Mouse (Mus musculus) adrenal gland, postnatal 25 days (tissue): Measurements from ENCODE around the gene Bri3. TPM values are rescaled to one million over a fixed set of nuclear protein-coding genes. Genes with fewer than 3 reads are reported as not detected.
"Not testable (repeated sequence)": the region's sequence is repeated elsewhere in the genome, so short reads cannot be mapped to it uniquely, and the experiment has no call there.

Experiments used
- DNase-seq: peaks from one replicate; pipeline ENCODE4 v3.0.0; 2021; ENCODE audit warnings: mixed read lengths
- total RNA-seq: library from RNA; stranded (reverse); gene quantifications from 2 replicates; pipeline ENCODE4 v1.2.3, GENCODE M21; 2021

Gene Bri3
- total RNA-seq, 1 experiment from 2014 or later = 110 TPM

DNA sequence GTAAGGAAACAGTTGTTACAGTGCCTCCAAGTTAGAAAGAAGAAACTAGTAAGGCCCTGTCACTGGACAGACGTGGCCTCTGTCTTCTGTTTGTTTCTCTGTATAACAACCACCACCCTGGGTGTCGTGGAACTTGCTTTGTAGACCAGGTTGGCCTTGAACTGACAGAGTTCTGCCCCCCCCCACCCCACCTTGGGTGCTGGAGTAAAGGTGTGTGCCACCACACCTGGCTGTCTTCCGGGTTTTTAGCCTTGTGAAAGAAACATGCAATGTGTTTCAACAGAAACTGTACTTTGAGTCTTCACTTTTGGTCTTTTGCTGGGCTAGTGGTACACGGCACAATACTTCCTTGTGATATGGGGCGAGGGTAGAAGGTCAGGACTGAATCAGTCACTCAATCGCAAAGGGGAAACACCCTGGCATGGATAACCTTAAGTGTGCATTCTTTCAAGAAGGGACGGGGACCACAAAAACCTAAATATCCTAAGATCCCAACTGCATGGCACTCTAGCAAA, 51.9 kb downstream of the Bri3 start:
- DNase-seq = no peak

GRCm38 (mm10) chr5:144303071-144303470, 58.8 kb downstream of the Bri3 start:
- DNase-seq = no peak

GRCm38 (mm10) chr5:144308929-144309328, 64.7 kb downstream of the Bri3 start:
- no peak for DNase-seq

- DNase-seq = no peak
These were observed 67.9 kb downstream of the Bri3 start for GRCm38 (mm10) chr5:144312183-144312582.

DNA sequence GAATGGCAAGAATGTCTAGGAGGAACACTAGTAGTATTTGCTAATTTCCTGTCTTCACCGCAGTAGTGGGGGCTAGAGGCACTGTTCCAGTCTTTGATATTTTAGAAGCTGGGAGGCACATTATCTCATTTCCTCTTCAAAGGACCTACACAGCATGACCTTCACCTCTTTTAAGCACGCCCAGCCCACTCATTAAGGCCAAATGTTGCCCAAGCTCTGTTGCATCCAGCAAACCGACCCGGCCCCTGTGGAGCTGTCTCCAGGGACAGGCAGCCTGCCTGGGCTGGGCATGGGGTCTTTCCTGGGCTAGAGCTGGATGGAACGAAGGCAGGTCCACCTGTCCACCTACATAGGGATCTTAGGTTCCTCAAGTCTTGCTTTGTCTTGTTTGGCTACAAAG, 69.1 kb downstream of the Bri3 start:
- DNase-seq = peak; percentile 16

DNA sequence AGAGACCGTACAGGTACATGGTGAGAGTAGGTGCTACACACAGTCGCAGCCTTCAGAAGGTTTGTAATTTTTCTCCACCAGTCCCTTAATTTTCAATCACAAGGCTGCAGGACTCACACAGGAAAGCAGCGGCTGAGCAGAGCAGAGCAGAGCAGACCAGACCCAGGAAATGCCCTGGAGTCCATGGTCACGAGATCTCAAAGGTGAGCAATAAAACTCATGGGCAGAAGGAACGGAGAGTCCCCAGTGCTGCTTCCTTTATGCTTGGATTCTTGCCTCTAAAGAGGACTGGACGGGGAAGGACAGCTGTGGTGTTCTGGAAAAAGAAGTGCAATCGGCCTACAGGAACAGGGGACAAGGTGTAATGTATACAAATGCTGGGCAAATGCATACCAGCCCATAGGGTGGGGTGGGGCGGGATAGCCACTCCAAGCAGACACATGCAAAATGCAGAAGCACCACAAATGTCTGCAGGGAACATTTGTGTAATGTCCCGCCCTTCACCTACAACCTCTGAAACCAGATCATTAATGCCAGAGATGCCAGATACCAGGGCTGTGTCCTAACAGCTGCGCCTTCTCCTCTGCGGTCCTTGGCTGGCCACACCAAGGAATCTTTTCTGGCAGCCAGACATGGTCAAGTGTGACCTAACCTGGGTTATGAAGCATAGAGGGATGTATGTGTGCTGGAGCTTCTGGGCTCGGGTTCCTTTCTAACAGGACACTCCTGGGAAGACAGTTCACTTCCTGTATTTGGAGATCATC, 70.7 kb downstream of the Bri3 start:
- no peak for DNase-seq

DNA sequence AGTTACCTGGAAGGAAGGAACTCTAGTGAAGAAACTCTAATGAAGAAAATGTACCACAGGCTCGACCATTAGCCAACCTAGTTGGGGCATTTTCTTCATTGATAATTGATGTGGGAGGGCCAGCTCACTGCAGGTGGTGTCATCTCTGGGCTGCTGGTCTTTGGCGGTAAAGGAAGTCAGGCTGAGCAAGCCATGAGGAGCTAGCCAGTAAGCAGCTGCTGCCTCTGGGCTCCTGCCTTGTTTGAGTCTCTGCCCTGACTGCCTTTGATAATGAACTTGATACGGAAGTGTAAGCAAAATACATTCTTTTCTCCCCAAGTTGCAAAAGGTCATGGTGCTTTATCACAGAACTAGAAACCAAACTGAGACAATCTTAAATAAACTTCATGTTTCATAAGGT, 72.2 kb downstream of the Bri3 start:
- no peak for DNase-seq

DNA sequence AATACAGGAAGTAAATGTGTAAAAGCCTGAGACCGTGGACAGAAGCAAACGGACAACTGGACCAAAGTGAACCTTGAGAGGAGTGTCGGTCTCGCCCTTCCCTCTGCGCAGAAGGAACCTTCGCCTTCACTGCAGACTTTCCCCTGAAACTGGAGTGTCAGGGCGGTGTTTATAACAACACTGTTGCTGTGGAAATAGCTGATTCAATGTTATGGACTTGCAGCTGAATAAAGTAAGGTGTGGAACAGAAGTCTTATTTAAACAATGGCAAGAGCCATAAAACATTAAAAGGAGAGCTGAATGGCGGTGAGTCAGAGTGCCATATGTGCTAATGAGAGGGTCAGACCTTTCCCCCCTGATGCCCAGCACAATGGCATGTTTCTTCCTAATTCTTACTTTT, 73.2 kb downstream of the Bri3 start:
- DNase-seq = no peak

DNA sequence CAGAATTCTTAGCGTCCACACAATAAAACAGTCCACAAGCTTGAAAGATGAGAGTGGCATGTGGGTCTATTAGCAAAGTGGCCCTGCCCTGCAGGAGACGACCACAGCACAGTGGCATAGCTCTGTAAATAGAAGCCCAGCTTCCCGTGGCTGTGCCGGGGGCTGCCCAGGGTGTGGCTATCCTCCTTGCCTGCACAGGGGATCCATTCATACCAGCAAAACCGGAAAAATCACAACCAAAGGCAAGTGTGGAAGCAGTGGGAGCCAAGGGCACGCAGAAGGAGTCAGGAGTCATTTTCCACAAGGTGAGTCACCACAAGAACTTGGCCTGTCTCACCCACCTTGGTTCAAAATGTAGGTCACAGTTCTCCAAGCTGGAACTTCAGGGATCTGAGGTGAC, 74.0 kb downstream of the Bri3 start:
- no peak for DNase-seq

GRCm38 (mm10) chr5:144321681-144322080, 77.4 kb downstream of the Bri3 start:
- DNase-seq = peak; percentile 45

GRCm38 (mm10) chr5:144322717-144323116, 78.5 kb downstream of the Bri3 start:
- DNase-seq = no peak

DNA sequence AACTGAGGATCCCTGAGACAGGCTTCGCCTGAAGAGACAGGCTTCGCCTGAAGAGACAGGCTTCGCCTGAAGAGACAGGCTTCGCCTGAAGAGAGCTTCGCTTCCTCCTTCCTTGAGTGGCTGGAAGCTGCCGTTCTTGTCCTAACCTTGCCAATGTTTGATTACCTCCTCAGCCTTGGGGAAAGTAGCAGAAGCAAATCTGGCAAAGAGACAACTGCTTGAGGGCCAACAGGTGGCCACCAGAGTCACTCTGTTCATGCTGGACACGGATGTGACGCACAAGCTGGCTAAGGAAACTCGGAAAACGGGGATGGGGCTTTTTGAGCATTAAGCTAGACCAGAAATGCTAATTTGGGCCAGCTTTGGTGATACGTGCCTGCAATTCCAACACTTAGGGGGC, 89.8 kb downstream of the Bri3 start:
- no peak for DNase-seq

- not testable (repeated sequence) for DNase-seq
These were observed 91.1 kb downstream of the Bri3 start for GRCm38 (mm10) chr5:144335357-144335756.

GRCm38 (mm10) chr5:144338787-144339186, 94.5 kb downstream of the Bri3 start:
- no peak for DNase-seq

- DNase-seq = no peak
These were observed 96.8 kb downstream of the Bri3 start for GRCm38 (mm10) chr5:144341085-144341484.

GRCm38 (mm10) chr5:144344592-144344991, 100.4 kb downstream of the Bri3 start:
- DNase-seq = no peak

- DNase-seq = no peak
These were observed 106.9 kb downstream of the Bri3 start for GRCm38 (mm10) chr5:144351185-144351584.

DNA sequence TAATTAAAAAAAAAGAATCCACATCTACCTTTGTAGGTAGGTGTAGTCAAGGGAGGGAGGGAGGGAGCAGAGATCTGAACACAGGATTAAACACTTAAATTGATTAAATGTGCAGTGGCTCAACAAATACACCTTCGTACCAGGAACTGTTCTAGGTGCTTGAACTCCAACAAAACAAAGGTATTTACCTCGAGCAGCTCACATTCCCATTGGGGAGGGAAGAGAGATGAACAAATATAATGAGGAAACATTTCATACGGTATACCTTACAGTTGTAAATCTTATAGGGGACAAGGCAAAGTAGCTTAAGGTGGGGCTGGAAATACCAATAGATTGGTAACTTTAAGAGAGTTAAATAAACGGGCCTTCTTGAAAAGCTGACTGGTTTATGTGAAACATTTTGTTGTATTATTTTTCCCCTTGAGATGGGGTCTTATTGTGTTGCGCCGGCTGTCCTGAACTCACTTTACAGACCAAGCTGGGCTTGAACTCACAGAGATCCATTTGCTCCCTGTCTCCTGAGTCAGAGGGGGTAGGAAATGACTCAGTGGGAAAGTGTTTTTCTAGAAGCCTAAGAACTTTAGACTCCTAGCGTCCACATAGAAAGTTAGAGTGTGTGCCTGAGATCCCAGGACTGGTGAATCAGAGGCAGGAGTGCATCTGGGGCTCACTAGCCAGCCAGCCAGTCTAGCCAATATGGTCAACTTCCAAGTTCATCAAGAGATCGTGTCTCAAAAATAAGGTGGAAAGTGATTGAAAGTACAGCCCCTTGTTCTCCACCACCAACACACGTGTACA, 108.2 kb downstream of the Bri3 start:
- no peak for DNase-seq

GRCm38 (mm10) chr5:144356776-144357455, 112.7 kb downstream of the Bri3 start:
- no peak for DNase-seq

DNA sequence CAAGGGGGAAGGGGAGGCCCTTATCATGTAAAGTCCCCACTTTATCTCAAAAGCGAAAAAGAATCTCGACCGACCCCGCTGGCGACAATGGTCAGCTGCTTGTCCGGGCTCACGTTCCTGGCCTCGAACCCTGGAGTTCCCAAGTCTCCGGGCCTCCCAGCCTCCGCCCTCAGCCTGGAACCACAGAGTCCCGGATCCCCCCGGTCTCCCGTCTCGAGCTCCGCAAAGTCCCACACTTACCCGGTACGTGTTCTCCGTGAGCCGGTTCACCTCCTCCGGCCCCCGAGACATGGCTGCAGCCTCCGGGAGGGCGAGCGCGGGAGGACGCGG, 113.3 kb downstream of the Bri3 start:
- no peak for DNase-seq

GRCm38 (mm10) chr5:144357881-144358591, 113.8 kb downstream of the Bri3 start, which contains the start of gene Baiap2l1:
Baiap2l1 (minus strand) TSS chr5:144358112.
- DNase-seq = peak; percentile 93

DNA sequence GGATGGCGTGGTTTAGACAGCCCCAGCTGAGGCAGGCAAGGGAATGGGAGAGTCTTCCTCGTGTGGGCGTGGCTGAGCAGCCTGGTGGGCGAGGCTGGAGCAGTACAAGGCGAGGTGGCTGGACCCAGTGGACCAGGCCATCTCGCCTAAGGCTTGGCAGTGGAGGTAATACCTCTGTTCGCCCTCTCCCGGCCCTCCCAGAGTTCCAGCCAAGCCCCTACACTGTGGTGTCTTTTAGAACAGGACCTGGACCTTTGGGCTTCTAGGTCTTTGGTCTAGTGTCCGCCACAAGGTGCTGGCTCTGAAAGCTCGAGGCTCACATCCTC, 114.3 kb downstream of the Bri3 start:
- DNase-seq = no peak
